Mouse (Mus musculus): ENCODE data around the gene Ice1. TPM values are rescaled to one million over a fixed set of nuclear protein-coding genes. Genes with fewer than 3 reads are reported as not detected.

Gene Ice1
- total and polyA plus RNA-seq, 2 experiments from 2014 or later = 21.5 to 59.7 TPM

DNA sequence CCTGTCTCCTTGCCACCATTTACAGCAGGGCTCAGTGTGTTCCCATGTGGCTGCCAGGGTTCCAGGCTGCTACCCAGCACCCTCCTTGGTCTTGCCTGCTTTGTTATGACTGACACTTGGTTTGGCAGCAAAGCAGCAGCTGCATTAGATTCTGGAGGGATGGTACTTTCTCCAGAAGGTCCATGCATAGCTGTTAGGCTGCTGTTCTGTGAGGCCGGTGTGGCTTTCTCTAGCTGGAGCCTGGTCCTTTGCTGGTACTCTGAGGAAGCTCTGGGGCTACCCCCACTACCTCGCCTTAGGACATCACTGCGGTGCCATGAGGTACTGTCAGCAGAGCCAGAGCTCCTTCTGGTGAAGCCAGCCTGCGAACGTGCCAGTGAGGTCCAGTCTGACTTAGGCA is 32.1 kb downstream of the Ice1 start:
- no peak overlapping the region for H3K9ac ChIP-seq (replicated peaks; ENCODE audit: low read length)
- peaks cover 94% of the 10 kb centered on the region for H3K36me3 ChIP-seq (ENCODE audit: insufficient read depth, low read length)
- WGBS = 96% methylated on average over 5 of the region's 5 CpGs
- no peak overlapping the region for H3K27ac ChIP-seq
- no peak overlapping the region for H3K4me2 ChIP-seq (ENCODE audit: low read depth, low read length)
- no peak for ATAC-seq
- DNase-seq (ENCODE audit: low spot score) = no peak
- H3K27me3 ChIP-seq (ENCODE audit: insufficient read depth, low read length) = no peaks in the 10 kb centered on the region
- no peaks in the 10 kb centered on the region for H3K4me1 ChIP-seq (ENCODE audit: insufficient read depth, low read length)
- no peaks in the 10 kb centered on the region for H3K9me3 ChIP-seq (ENCODE audit: low read length)
- no peak for TF ChIP-seq CTCF (IDR thresholded peaks at IDR 0.05; ENCODE audit: low read depth)
- no peak overlapping the region for H3K4me3 ChIP-seq (ENCODE audit: low read length)

DNA sequence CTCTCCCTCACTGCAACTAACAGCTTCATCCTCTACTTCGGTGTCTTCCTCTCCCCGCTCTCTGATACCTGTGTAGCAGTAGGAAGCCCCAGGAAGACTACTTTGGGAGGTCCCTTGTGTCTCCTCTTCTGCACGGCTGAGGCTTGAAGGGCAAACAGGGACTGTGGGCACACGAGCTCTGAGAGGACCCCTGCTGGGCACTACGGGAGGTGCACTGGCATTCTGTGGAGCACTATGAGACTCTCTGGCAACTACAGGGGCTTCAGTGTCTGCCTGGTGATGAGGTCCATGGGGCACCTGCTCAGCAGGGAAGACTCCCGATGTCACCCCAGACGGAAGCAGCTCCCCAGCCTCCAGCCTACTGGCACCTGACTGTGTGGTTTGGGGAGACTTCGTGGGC is 32.7 kb downstream of the Ice1 start:
- no peak overlapping the region for H3K27ac ChIP-seq
- no peaks in the 10 kb centered on the region for H3K9me3 ChIP-seq (ENCODE audit: low read length)
- H3K4me3 ChIP-seq (ENCODE audit: low read length) = no peak overlapping the region
- TF ChIP-seq CTCF (IDR thresholded peaks at IDR 0.05; ENCODE audit: low read depth) = peak; percentile 38
- WGBS = 81% methylated on average over 8 of the region's 8 CpGs
- no peaks in the 10 kb centered on the region for H3K27me3 ChIP-seq (ENCODE audit: insufficient read depth, low read length)
- H3K4me2 ChIP-seq (ENCODE audit: low read depth, low read length) = no peak overlapping the region
- no peak overlapping the region for H3K9ac ChIP-seq (replicated peaks; ENCODE audit: low read length)
- DNase-seq (ENCODE audit: low spot score) (peak; percentile 18), ATAC-seq (no peak)
- H3K36me3 ChIP-seq (ENCODE audit: insufficient read depth, low read length) = peaks cover 94% of the 10 kb centered on the region
- no peaks in the 10 kb centered on the region for H3K4me1 ChIP-seq (ENCODE audit: insufficient read depth, low read length)

DNA sequence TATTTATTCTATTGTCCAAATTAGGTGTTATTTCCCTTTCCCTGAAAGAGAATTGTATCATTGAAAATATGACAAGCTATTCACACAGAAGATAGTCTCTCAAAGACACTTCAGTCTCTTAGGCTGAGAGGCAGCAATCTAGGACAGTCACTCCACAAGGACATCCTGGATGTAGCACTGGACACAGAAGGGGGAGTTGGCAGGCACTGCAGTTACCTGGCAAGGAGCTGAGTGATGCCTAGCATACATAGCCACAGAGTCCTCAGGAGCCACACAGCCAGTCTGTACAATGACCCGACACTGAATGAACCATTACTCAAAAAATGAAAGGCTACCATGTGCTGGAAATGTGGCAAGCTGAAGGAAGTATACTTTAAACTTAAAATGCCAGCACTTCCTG is 35.9 kb downstream of the Ice1 start:
- H3K9me3 ChIP-seq (ENCODE audit: low read length) = no peaks in the 10 kb centered on the region
- TF ChIP-seq CTCF (IDR thresholded peaks at IDR 0.05; ENCODE audit: low read depth) = no peak

DNA sequence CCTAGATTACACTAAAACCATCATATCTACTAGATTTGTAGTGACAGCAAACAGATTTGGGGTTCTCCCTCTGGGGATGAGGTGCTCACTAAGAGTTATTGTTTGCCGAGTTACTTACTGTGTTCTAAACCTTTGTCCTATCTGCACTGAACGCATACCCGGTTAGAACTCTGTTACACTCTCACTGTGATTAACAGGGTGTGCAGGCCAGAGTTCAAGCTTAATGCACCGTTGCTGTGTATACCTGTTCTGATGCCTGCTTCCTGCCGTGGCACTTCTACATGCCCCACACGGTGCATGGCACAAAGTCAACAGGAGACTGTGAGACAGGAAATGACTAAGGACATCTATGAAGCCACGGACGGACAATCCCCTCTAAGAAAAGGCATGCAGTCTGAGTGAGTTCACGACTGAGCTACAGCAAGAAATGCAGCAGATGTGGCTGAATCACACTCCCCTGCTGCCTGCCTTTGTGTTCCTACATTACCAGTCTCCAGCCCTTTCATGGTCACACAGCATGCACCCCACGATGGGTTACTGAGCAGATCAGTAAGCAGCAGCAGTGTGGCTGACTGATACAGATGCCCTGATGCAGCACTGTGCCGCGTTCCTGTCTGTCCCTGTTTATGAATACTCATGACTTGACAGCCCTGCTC is 37.3 kb downstream of the Ice1 start:
- ATAC-seq = no peak
- WGBS = 61% methylated on average over 12 of the region's 12 CpGs
- H3K4me1 ChIP-seq (ENCODE audit: insufficient read depth, low read length) = no peaks in the 10 kb centered on the region
- H3K4me3 ChIP-seq (ENCODE audit: low read length) = no peak overlapping the region
- H3K36me3 ChIP-seq (ENCODE audit: insufficient read depth, low read length) = peaks cover 63% of the 10 kb centered on the region
- TF ChIP-seq CTCF (IDR thresholded peaks at IDR 0.05; ENCODE audit: low read depth) = no peak
- H3K27me3 ChIP-seq (ENCODE audit: insufficient read depth, low read length) = no peaks in the 10 kb centered on the region
- H3K27ac ChIP-seq = no peak overlapping the region
- no peak overlapping the region for H3K9ac ChIP-seq (replicated peaks; ENCODE audit: low read length)
- no peaks in the 10 kb centered on the region for H3K9me3 ChIP-seq (ENCODE audit: low read length)
- DNase-seq (ENCODE audit: low spot score) = no peak
- no peak overlapping the region for H3K4me2 ChIP-seq (ENCODE audit: low read depth, low read length)

More for the DNA sequence above, 35.9 kb downstream of the Ice1 start:
- WGBS = 83% methylated on average over 1 of the region's 1 CpGs
- DNase-seq (ENCODE audit: low spot score) (no peak), ATAC-seq (no peak)
- H3K4me1 ChIP-seq (ENCODE audit: insufficient read depth, low read length) = no peaks in the 10 kb centered on the region
- H3K36me3 ChIP-seq (ENCODE audit: insufficient read depth, low read length) = peaks cover 66% of the 10 kb centered on the region
- no peak overlapping the region for H3K27ac ChIP-seq
- no peaks in the 10 kb centered on the region for H3K27me3 ChIP-seq (ENCODE audit: insufficient read depth, low read length)
- H3K9ac ChIP-seq (replicated peaks; ENCODE audit: low read length) = no peak overlapping the region
- H3K4me2 ChIP-seq (ENCODE audit: low read depth, low read length) = no peak overlapping the region
- H3K4me3 ChIP-seq (ENCODE audit: low read length) = no peak overlapping the region

DNA sequence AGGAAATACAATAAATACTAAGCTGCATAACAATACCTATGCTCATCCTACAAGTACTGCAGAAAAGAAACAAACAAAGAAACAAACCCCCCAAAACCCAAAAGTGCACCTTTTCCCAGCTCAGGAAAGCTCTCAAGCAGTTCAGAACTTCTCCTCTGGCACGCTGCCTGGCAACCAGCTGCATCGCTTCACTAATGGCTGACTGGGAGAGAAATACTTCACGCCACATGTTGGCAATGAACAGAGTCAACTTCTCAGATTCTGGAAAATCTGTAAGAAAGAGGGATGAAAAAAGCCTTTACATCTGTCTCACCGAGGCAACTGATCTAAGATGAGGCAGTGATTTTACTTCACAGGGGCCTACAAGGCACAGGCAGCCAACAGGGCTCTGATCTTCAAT is 38.5 kb downstream of the Ice1 start:
- TF ChIP-seq CTCF (IDR thresholded peaks at IDR 0.05; ENCODE audit: low read depth) = no peak
- DNase-seq (ENCODE audit: low spot score) (peak; percentile 50), ATAC-seq (no peak)
- no peaks in the 10 kb centered on the region for H3K4me1 ChIP-seq (ENCODE audit: insufficient read depth, low read length)
- no peaks in the 10 kb centered on the region for H3K9me3 ChIP-seq (ENCODE audit: low read length)
- no peak overlapping the region for H3K4me3 ChIP-seq (ENCODE audit: low read length)
- no peak overlapping the region for H3K9ac ChIP-seq (replicated peaks; ENCODE audit: low read length)
- 59% methylated on average over 4 of the region's 4 CpGs for WGBS
- peaks cover 62% of the 10 kb centered on the region for H3K36me3 ChIP-seq (ENCODE audit: insufficient read depth, low read length)
- H3K27me3 ChIP-seq (ENCODE audit: insufficient read depth, low read length) = no peaks in the 10 kb centered on the region
- no peak overlapping the region for H3K27ac ChIP-seq
- no peak overlapping the region for H3K4me2 ChIP-seq (ENCODE audit: low read depth, low read length)

DNA sequence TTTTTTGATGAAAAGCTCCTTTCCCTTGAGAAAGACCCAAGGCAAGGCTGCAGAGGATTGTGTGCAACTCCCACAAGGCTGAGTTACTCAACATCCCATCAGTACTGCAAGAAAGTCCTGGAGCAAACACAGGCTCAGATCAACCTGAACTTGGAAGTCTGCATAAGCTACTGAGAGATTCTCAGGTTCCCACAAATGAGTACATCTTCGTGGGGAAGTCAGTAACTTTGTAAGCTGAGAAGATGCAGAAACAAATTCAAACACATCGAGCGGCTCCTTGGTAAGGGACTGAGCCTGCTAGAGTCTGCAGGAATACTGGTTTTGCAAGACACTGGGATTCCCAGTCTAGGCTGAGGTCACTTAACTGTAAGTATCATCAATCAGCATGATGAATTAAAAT is 40.5 kb downstream of the Ice1 start:
- Histone ChIP-seq H3K27ac (no peak overlapping the region), H3K27me3 (ENCODE audit: insufficient read depth, low read length) (no peaks in the 10 kb centered on the region), H3K9me3 (ENCODE audit: low read length) (no peaks in the 10 kb centered on the region), H3K4me2 (ENCODE audit: low read depth, low read length) (no peak overlapping the region), H3K9ac (replicated peaks; ENCODE audit: low read length) (no peak overlapping the region), H3K36me3 (ENCODE audit: insufficient read depth, low read length) (peaks cover 62% of the 10 kb centered on the region), H3K4me1 (ENCODE audit: insufficient read depth, low read length) (no peaks in the 10 kb centered on the region), H3K4me3 (ENCODE audit: low read length) (no peak overlapping the region)
- WGBS = 95% methylated on average over 3 of the region's 3 CpGs
- TF ChIP-seq CTCF (IDR thresholded peaks at IDR 0.05; ENCODE audit: low read depth) = no peak
- no peak for ATAC-seq
- no peak for DNase-seq (ENCODE audit: low spot score)

DNA sequence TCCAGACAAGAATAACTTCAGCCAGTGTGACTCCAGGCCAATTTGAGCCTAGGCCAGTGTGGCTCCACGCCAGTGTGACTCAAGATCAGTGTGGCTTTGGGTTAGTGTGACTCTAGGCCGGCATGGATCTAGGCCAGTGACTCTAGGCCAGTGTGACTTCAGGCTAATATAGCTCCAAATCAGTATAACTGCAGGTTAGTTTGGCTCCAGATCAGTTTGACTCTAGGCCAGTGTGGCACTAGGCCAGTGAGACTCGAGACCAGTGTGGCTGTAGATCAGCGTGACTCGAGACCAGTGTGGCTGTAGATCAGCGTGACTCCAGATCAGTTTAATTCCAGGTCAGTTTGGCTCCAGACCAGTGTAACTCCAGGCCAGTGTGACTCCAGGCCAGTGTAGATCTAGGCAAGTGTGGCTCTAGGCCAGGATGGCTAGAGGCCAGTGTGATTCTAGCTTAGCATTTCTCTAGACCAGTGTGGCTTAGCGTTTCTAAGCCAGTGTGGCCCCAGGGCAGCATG is 47.1 kb downstream of the Ice1 start:
- H3K9ac ChIP-seq (replicated peaks; ENCODE audit: low read length) = no peak overlapping the region
- TF ChIP-seq CTCF (IDR thresholded peaks at IDR 0.05; ENCODE audit: low read depth) = no peak
- no peak overlapping the region for H3K4me3 ChIP-seq (ENCODE audit: low read length)
- H3K4me1 ChIP-seq (ENCODE audit: insufficient read depth, low read length) = no peaks in the 10 kb centered on the region
- 0 out of 2 replicates have a peak, but pooled peaks have one; percentile 22 for ATAC-seq
- H3K27me3 ChIP-seq (ENCODE audit: insufficient read depth, low read length) = no peaks in the 10 kb centered on the region
- H3K27ac ChIP-seq = no peak overlapping the region
- no peaks in the 10 kb centered on the region for H3K9me3 ChIP-seq (ENCODE audit: low read length)
- WGBS = 60% methylated on average over 7 of the region's 7 CpGs
- no peak overlapping the region for H3K4me2 ChIP-seq (ENCODE audit: low read depth, low read length)
- peak; percentile 6 for DNase-seq (ENCODE audit: low spot score)
- H3K36me3 ChIP-seq (ENCODE audit: insufficient read depth, low read length) = peaks cover 59% of the 10 kb centered on the region

All from hindbrain, postnatal 0 days (tissue).